Mouse (Mus musculus): Measurements from ENCODE around the gene Cntnap4. TPM values are rescaled to one million over a fixed set of nuclear protein-coding genes. Genes with fewer than 3 reads are reported as not detected.

The Cntnap4 gene
- not detected in 2 replicates for total RNA-seq (2012; rRNA removed)
- not detected for polyA plus RNA-seq (2012; ENCODE audit: insufficient read depth in 1 of 2, insufficient read length in 2 of 2, low read depth in 1 of 2, low replicate concordance in 2 of 2, missing spikeins in 1 of 2)

DNA sequence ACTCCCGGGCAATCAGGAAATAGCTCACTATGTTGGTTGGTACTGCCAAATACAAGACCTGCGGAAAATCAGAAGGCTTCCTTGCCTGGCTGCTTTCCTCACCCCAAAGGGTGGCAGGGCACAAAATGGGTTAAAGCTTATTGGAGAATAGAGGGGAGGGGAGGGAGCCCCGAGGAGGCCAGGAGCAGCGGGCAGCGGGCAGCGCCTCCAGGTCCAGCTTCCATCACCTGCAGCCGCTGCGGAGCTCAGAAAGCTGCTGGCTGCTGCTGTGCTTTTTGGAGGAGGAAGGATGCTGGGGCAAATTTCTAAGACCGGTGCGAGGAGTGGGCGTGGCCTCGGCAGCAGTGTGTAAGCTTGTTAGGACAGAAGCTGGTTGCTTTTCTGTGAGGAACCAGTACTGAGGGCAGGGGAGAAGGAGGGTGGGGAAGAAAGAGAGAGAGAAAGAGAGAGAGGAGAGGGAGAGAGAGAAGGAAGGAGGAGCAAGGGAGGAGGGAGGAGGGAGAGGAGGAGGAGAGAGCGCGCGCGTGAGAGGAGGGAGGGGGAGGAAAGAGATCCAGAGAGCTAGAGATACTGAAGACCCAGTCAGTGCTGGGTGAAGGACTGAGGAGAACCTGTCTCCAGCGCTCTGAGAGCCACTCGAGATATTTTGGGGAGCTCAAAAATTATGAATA, at the start of gene Cntnap4:
TSS of gene Cntnap4 (plus strand) at position 573 of the 671 bp plus-strand sequence.
- no peak for DNase-seq (ENCODE audit: low read depth, low spot score)
- no peaks in the 10 kb centered on the region for H3K27me3 ChIP-seq (ENCODE audit: control insufficient read depth in 1 of 2, insufficient read depth in 2 of 2, low read length in 2 of 2)
- H3K36me3 ChIP-seq (ENCODE audit: control insufficient read depth in 1 of 2, insufficient read depth in 2 of 2, low read length in 2 of 2): no peaks in the 10 kb centered on the region
- H3K4me3 ChIP-seq (ENCODE audit: control insufficient read depth in 1 of 2, insufficient read depth in 1 of 2, low read depth in 2 of 2, low read length in 2 of 2): no peak within 1 kb of the TSS
- H3K4me1 ChIP-seq (ENCODE audit: control insufficient read depth in 1 of 2, insufficient read depth in 2 of 2, low read length in 2 of 2): no peaks in the 10 kb centered on the region
- no peak within 1 kb of the TSS for H3K27ac ChIP-seq (ENCODE audit: control insufficient read depth, low read depth, low read length)
- H3K9ac ChIP-seq (ENCODE audit: control insufficient read depth, low read depth, low read length, poor library complexity, severe bottlenecking): no peak within 1 kb of the TSS
- H3K9me3 ChIP-seq (replicated peaks; ENCODE audit: insufficient read depth, low read length): no peaks in the 10 kb centered on the region
- no peaks in the 10 kb centered on the region for H3K79me2 ChIP-seq (ENCODE audit: control insufficient read depth, insufficient read depth, low read length, poor library complexity)
- no peak for TF ChIP-seq ETS1 (IDR thresholded peaks at IDR 0.05; ENCODE audit: low read depth, low read length)
- TF ChIP-seq JUND (IDR thresholded peaks at IDR 0.05; ENCODE audit: low read depth, low read length): no peak
- TF ChIP-seq E2F4 (IDR thresholded peaks at IDR 0.05; ENCODE audit: borderline replicate concordance, low read depth, low read length): no peak
- TF ChIP-seq MEF2A (IDR thresholded peaks at IDR 0.05; ENCODE audit: extremely low read depth, insufficient replicate concordance, low read depth, low read length, poor library complexity, severe bottlenecking): no peak
- TF ChIP-seq NRF1 (IDR thresholded peaks at IDR 0.05; ENCODE audit: insufficient read depth, low read depth, low read length, poor library complexity, severe bottlenecking): no peak
- TF ChIP-seq BHLHE40 (IDR thresholded peaks at IDR 0.05; ENCODE audit: borderline replicate concordance, low read depth, low read length): no peak
- TF ChIP-seq MXI1 (IDR thresholded peaks at IDR 0.05; ENCODE audit: low read depth, low read length): no peak
- TF ChIP-seq CHD2 (IDR thresholded peaks at IDR 0.05; ENCODE audit: low read length): no peak
- TF ChIP-seq RCOR1 (IDR thresholded peaks at IDR 0.05; ENCODE audit: low read depth, low read length): no peak
- no peak for TF ChIP-seq GABPA (IDR thresholded peaks at IDR 0.05; ENCODE audit: low read depth, low read length)
- no peak for TF ChIP-seq ZC3H11A (IDR thresholded peaks at IDR 0.05; ENCODE audit: low read depth, low read length)
- TF ChIP-seq MAZ (IDR thresholded peaks at IDR 0.05; ENCODE audit: low read depth, low read length): no peak
- no peak for TF ChIP-seq TBP (IDR thresholded peaks at IDR 0.05; ENCODE audit: low read depth, low read length)
- no peak for TF ChIP-seq ZMIZ1 (IDR thresholded peaks at IDR 0.05; ENCODE audit: low read depth, low read length)

DNA sequence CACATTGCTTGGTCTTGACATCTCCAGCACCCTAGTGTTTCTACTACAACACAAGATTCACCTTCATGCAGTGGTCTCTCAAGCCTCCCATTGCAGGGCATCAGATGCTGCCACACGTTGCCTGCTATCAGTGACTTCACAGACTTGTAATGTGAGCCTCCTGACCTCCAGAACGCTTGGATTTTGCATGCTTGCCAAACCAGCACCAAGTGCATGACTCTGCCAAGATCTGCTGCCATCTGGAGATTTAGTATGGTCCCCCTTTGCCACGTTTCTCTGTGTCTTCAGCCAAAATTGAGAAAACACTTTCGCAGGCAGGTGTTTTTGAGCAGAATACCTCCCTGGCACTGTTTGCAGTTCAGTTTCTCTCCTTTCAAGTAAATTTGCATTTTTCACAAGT, 12.5 kb upstream of the Cntnap4 start:
- Histone ChIP-seq H3K27me3 (ENCODE audit: control insufficient read depth in 1 of 2, insufficient read depth in 2 of 2, low read length in 2 of 2) (no peaks in the 10 kb centered on the region), H3K4me1 (ENCODE audit: control insufficient read depth in 1 of 2, insufficient read depth in 2 of 2, low read length in 2 of 2) (no peaks in the 10 kb centered on the region), H3K36me3 (ENCODE audit: control insufficient read depth in 1 of 2, insufficient read depth in 2 of 2, low read length in 2 of 2) (no peaks in the 10 kb centered on the region), H3K9ac (ENCODE audit: control insufficient read depth, low read depth, low read length, poor library complexity, severe bottlenecking) (no peak overlapping the region), H3K9me3 (replicated peaks; ENCODE audit: insufficient read depth, low read length) (no peaks in the 10 kb centered on the region), H3K79me2 (ENCODE audit: control insufficient read depth, insufficient read depth, low read length, poor library complexity) (no peaks in the 10 kb centered on the region), H3K27ac (ENCODE audit: control insufficient read depth, low read depth, low read length) (no peak overlapping the region), H3K4me3 (ENCODE audit: control insufficient read depth in 1 of 2, insufficient read depth in 1 of 2, low read depth in 2 of 2, low read length in 2 of 2) (no peak overlapping the region)
- no peak for TF ChIP-seq NELFE (IDR thresholded peaks at IDR 0.05; ENCODE audit: low read depth, low read length)
- TF ChIP-seq MYB (IDR thresholded peaks at IDR 0.05; ENCODE audit: low read depth, low read length): no peak
- TF ChIP-seq ELF1 (IDR thresholded peaks at IDR 0.05; ENCODE audit: low read depth, low read length): no peak
- TF ChIP-seq USF2 (IDR thresholded peaks at IDR 0.05; ENCODE audit: borderline replicate concordance in 1 of 2, insufficient read depth in 1 of 2, low read depth in 1 of 2, low read length in 2 of 2): no peak
- no peak for TF ChIP-seq POLR2AphosphoS5 (IDR thresholded peaks at IDR 0.05; ENCODE audit: borderline replicate concordance, low read depth, low read length)
- no peak for TF ChIP-seq RAD21 (IDR thresholded peaks at IDR 0.05; ENCODE audit: low read depth, low read length)
- no peak for TF ChIP-seq HCFC1 (IDR thresholded peaks at IDR 0.05; ENCODE audit: low read depth, low read length)
- TF ChIP-seq EP300 (IDR thresholded peaks at IDR 0.05; ENCODE audit: low read depth in 1 of 2, low read length in 2 of 2): no peak
- no peak for TF ChIP-seq USF1 (IDR thresholded peaks at IDR 0.05; ENCODE audit: low read depth, low read length)
- no peak for TF ChIP-seq KAT2A (conservative IDR thresholded peaks at IDR 0.05; ENCODE audit: low read depth, low read length)
- no peak for TF ChIP-seq E2F4 (IDR thresholded peaks at IDR 0.05; ENCODE audit: borderline replicate concordance, low read depth, low read length)
- no peak for TF ChIP-seq ZKSCAN1 (IDR thresholded peaks at IDR 0.05; ENCODE audit: low read depth, low read length)
- no peak for TF ChIP-seq UBTF (IDR thresholded peaks at IDR 0.05; ENCODE audit: borderline replicate concordance, insufficient read depth, low read depth, low read length)
- TF ChIP-seq POLR2AphosphoS2 (IDR thresholded peaks at IDR 0.05; ENCODE audit: low read length): no peak
- TF ChIP-seq SMC3 (IDR thresholded peaks at IDR 0.05; ENCODE audit: low read depth, low read length): no peak
- TF ChIP-seq TCF12 (IDR thresholded peaks at IDR 0.05; ENCODE audit: low read depth, low read length): no peak
- TF ChIP-seq BHLHE40 (IDR thresholded peaks at IDR 0.05; ENCODE audit: borderline replicate concordance, low read depth, low read length): no peak
- no peak for DNase-seq (ENCODE audit: low read depth, low spot score)
